Mouse (Mus musculus) liver, embryonic 12.5 days (tissue): ENCODE measurements around the gene Gm21118. TPM values are rescaled to one million over a fixed set of nuclear protein-coding genes. Genes with fewer than 3 reads are reported as not detected.
"Not testable (repeated sequence)": the region's sequence is repeated elsewhere in the genome, so short reads cannot be mapped to it uniquely, and the experiment has no call there.

Experiments
- ATAC-seq: fragments of 200-750 bp; cut with Nextera tagmentation; 2 replicates; pipeline ENCODE4 v1.8.0; 2017; ENCODE audit warnings: moderate number of reproducible peaks, mild to moderate bottlenecking, moderate library complexity
- H3K27ac ChIP-seq: fragments of 300-500 bp; sonication (generic); 2 replicates; pipeline ENCODE4 v1.5.1; 2016; ENCODE audit warnings: mild to moderate bottlenecking
- H3K27me3 ChIP-seq: fragments of 300-500 bp; sonication (generic); replicated peaks from 2 replicates; pipeline ENCODE4 v1.6.1; 2016; ENCODE audit warnings: mild to moderate bottlenecking, moderate library complexity
- H3K36me3 ChIP-seq: fragments of 300-500 bp; sonication (generic); 2 replicates; pipeline ENCODE4 v1.6.1; 2016; ENCODE audit warnings: mild to moderate bottlenecking, moderate library complexity
- H3K4me1 ChIP-seq: fragments of 300-500 bp; sonication (generic); 2 replicates; pipeline ENCODE4 v1.6.1; 2016
- H3K4me2 ChIP-seq: fragments of 300-500 bp; sonication (generic); 2 replicates; pipeline ENCODE4 v1.6.1; 2016; ENCODE audit warnings: mild to moderate bottlenecking, moderate library complexity
- H3K4me3 ChIP-seq: fragments of 300-500 bp; sonication (generic); 2 replicates; pipeline ENCODE4 v1.5.1; 2016; ENCODE audit warnings: mild to moderate bottlenecking, moderate library complexity
- H3K9ac ChIP-seq: fragments of 300-500 bp; sonication (generic); 2 replicates; pipeline ENCODE4 v1.6.1; 2016; ENCODE audit warnings: mild to moderate bottlenecking, moderate library complexity
- H3K9me3 ChIP-seq: fragments of 300-500 bp; sonication (generic); replicated peaks from 2 replicates; pipeline ENCODE4 v1.6.1; 2016; ENCODE audit warnings: mild to moderate bottlenecking, moderate library complexity
- WGBS: fragments of 180-500 bp; shearing (Covaris S2); methylation state at CpG from one replicate; pipeline ENCODE4 v1.1.7; 2016; ENCODE audit not compliant: insufficient replicate concordance; 5-methylcytosine and 5-hydroxymethylcytosine counted together
- polyA plus RNA-seq: library from polyadenylated mRNA; unstranded; fragments of >200 nt; fragmentation: Nextera tagmentation; extraction: Ambion mirVana; gene quantifications from 2 replicates; pipeline ENCODE4 v1.2.1, GENCODE M21; 2016

Gm21118 gene
- not detected in 2 replicates for polyA plus RNA-seq

GRCm38 (mm10) chrY:70273542-70273941, at the start of gene Gm21118:
Gene Gm21118 (minus strand): TSS chrY:70273642.
- H3K4me2 ChIP-seq, H3K27ac ChIP-seq, ATAC-seq, H3K27me3 ChIP-seq, H3K36me3 ChIP-seq, H3K4me3 ChIP-seq, H3K4me1 ChIP-seq, H3K9ac ChIP-seq, H3K9me3 ChIP-seq: not testable (repeated sequence)
- WGBS, result no CpG with 5 or more reads among the region's 4 CpGs

GRCm38 (mm10) chrY:70303187-70303586, 29.7 kb upstream of the Gm21118 start, which contains the start of the genes Gm29423 and Gm29644:
Gene Gm29423 (minus strand): TSS chrY:70303287.
Gene Gm29644 (minus strand): TSS chrY:70303343.
- H3K9me3 ChIP-seq, H3K4me1 ChIP-seq, H3K9ac ChIP-seq, H3K27ac ChIP-seq, H3K4me2 ChIP-seq, ATAC-seq, H3K36me3 ChIP-seq, H3K4me3 ChIP-seq, H3K27me3 ChIP-seq: not testable (repeated sequence)
- WGBS, result 63% methylated on average over 1 of the region's 2 CpGs

Other genes starting within 250 kb of the Gm21118 start
- not detected in 2 replicates for gene Gm29423, start 29.6 kb upstream of the Gm21118 start, polyA plus RNA-seq
- gene Gm29644, start 29.7 kb upstream of the Gm21118 start, polyA plus RNA-seq, result not detected in 2 replicates
- gene Gm20888, start 168.2 kb upstream of the Gm21118 start, polyA plus RNA-seq, result not detected in 2 replicates